Comparison of ENCODE assay signal across 8 mouse cellular contexts in the genomic region with DNA sequence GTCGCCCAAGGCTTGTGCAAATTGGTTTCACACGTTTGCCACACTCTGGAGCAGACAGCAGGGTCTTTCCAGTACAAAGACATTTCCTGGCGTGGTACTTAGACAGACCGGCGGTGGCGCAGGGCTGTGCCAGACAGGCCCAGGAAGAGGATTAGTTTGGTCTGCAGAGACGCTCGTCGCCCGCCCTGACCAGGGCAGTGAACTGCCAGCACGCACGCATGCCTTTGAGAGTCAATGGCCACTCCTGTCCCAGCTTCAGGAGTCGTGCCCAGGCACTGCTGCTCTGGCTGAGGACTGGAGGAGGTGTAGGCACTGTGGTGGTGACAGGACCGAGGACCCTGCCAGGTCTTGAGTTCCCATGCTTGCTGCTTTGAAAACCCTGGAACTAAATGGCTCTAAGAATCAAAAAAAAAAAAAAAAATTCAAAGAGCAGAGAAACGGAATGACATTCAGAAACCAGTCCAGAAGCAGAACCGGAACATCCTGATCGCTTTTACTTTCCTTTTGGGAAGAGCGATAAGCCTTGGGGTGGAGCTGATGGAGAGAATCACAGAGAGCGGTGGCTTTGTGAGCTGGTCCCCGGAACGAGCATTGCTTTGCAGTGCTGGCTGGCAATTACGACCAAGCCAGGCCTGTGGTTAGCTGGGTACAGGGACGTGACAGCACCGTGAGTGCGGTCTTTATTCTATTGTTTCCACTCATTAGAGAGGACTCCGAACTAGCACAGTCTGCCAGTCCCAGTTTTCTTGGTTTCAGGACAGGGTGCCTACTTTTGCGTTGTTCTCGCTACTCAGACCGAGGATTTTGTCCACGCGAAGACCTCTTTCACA. TPM values are rescaled to one million over a fixed set of nuclear protein-coding genes. Genes with fewer than 3 reads are reported as not detected.
DNase-seq lines count a peak whose midpoint lies in the region; ATAC-seq and TF ChIP-seq lines count a peak whose summit lies in the region.

No protein-coding gene starts in this region.

- no peak for TF ChIP-seq CTCF in cerebellum, adult 2 months (IDR thresholded peaks at IDR 0.05; ENCODE audit: borderline replicate concordance, insufficient read depth, low read depth, low read length)

- H3K4me3 ChIP-seq in cerebellum, adult 2 months (replicated peaks; ENCODE audit: insufficient read depth, low read depth, low read length): peak overlapping the region; percentile 41

- peaks cover 4% of the 10 kb centered on the region; the same call in 1 of the 2 replicates for H3K4me1 ChIP-seq in cerebellum, adult 2 months (ENCODE audit: control insufficient read depth, insufficient read depth, low read length)

- WGBS in cerebellum, adult 2 months: 17% methylated on average over 31 of the region's 31 CpGs

- peak; percentile 82 to 88 for ATAC-seq in hematopoietic stem cell, adult 5-6 weeks (replicated peaks in 1 of 2; ENCODE audit: insufficient read depth in 1 of 2, low FRiP score in 2 of 2, low TSS enrichment in 1 of 2, low read depth in 1 of 2, poor library complexity in 2 of 2, severe bottlenecking in 2 of 2)
- ATAC-seq in erythroblast, adult 5-6 weeks (replicated peaks; ENCODE audit: low FRiP score, poor library complexity, severe bottlenecking): no peak

- DNase-seq in T-cell, adult 2 months (ENCODE audit: low spot score): peak; percentile 27
- peak; percentile 56 to 65 for DNase-seq in cerebellum, adult 2 months
- peak; percentile 39 for DNase-seq in forelimb bud, embryonic 11.5 days (ENCODE audit: low read depth, low spot score)
- DNase-seq in left cerebral cortex, adult 8-10 months (ENCODE audit: low spot score in 2 of 2): peak; percentile 10 to 20
- DNase-seq in lung, postnatal 4 days: peak; percentile 59 to 75
- DNase-seq in right cerebral cortex, postnatal 10 days (ENCODE audit: low spot score in 2 of 2): peak; percentile 44 to 48

- H3K27ac ChIP-seq in cerebellum, adult 2 months (ENCODE audit: insufficient read depth, low read length): peak overlapping the region; percentile 12; the same call in 1 of the 2 replicates

- no peak for TF ChIP-seq POLR2A in cerebellum, adult 2 months (IDR thresholded peaks at IDR 0.05; ENCODE audit: borderline replicate concordance, insufficient read depth, low read length)

- H3K27me3 ChIP-seq in cerebellum, adult 2 months (ENCODE audit: control insufficient read depth, insufficient read depth, low read length): no peaks in the 10 kb centered on the region

RNA-seq across cellular contexts. Expression of gene Apln, which starts 19.7 kb away (rescaled TPM):
- polyA plus RNA-seq in cerebellum, adult 2 months (2012; rRNA removed): 20.0 and 24.9 TPM in 2 replicates
- 1.1 and 1.3 TPM in 2 replicates for total RNA-seq in hematopoietic stem cell, adult 5-6 weeks (2017)
- total RNA-seq in left cerebral cortex, adult 8-10 months (2022): 10 to 100 TPM; 13.1 to 23.6 (median 17.0) TPM
- total RNA-seq in erythroblast, adult 5-6 weeks (2015; ENCODE audit: low replicate concordance): not detected in 2 replicates
- total RNA-seq in erythroblast, adult 5-6 weeks (2017; ENCODE audit: low replicate concordance): 0.28 TPM in 1 of 2 replicates, not detected in the other

RNA-seq across cellular contexts. Expression of gene Xpnpep2, which starts 54.1 kb away (rescaled TPM):
- polyA plus RNA-seq in cerebellum, adult 2 months (2012; rRNA removed): 0.08 and 0.13 TPM in 2 replicates
- total RNA-seq in hematopoietic stem cell, adult 5-6 weeks (2017): 0.25 TPM in 1 of 2 replicates, not detected in the other
- 1 to 10 TPM in 1 of 4 experiments, under 1 TPM in 3; 0.09 to 1.1 (median 0.57) TPM for total RNA-seq in left cerebral cortex, adult 8-10 months (2022)
- total RNA-seq in erythroblast, adult 5-6 weeks (2015; ENCODE audit: low replicate concordance): not detected in 2 replicates
- total RNA-seq in erythroblast, adult 5-6 weeks (2017; ENCODE audit: low replicate concordance): 0.56 TPM in 1 of 2 replicates, not detected in the other

Comparison
In these comparisons a context has a peak if more than half of its experiments do, and no peak if none do; other contexts are left out.
1. DNase-seq: peak in every context shown above with its lines; median percentile 67 in lung, postnatal 4 days; 60 in cerebellum, adult 2 months; 46 in right cerebral cortex, postnatal 10 days; 39 in forelimb bud, embryonic 11.5 days; 27 in T-cell, adult 2 months; 15 in left cerebral cortex, adult 8-10 months.